Mouse (Mus musculus) frontal cortex, adult (tissue): ENCODE measurements around the gene Gm13871.
"Not testable (repeated sequence)": the region's sequence is repeated elsewhere in the genome, so short reads cannot be mapped to it uniquely, and the experiment has no call there.

Source experiments
- ATAC-seq: cut with Nextera tagmentation; 2 replicates; pipeline ENCODE4 v1.9.2; 2017; ENCODE audit warnings: mild to moderate bottlenecking, moderate library complexity, mixed read lengths; ENCODE audit not compliant: low TSS enrichment

Gm13871 gene

DNA sequence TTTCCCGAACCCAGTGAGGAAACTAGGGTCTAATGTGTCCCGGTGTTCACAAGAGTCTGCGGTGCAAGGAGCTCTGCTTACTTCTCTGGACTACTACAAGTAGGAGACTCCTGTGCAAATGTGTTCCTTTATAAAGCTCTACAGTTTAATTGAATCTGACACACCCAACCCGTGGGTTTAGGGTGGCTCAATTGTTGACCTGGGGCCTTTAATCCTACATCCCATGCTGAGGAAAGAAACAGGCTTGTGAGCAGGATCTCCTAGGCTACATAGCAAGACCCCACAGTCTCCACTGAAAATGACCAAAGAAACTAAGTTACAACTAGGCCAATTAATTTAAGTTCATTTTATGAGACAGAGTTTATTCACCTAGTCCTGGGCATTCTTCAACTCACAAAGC is at the start of gene Gm13871:
Gene Gm13871, minus strand, starts transcription at position 101 of the 400 bp plus-strand sequence.
- ATAC-seq: not testable (repeated sequence)

DNA sequence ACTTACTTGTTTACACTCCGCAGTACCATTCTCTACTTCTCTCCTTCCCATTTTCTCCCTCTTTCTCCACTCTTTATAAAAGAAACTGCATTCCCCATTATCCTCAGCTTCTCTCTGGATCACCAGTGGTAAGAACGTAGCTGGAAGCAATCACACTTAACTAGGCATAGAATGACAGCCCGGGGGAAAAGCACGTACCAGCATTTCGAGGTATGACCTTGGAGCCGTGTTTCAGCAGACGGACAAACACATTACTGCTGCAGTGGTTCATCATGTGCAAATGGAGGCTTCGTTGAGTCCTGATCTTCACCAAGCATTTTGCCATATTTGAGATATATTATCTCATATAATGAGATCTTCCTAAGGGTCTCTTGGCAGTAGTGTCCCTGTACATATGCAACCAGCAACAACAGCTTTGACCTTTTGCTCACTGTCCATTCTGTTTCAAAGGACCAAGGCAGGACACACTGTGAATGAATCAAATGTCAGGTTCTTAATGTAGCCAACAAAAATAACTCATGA is 44.7 kb upstream of the Gm13871 start, which contains the start of gene 2310002L09Rik:
Gene 2310002L09Rik, minus strand, starts transcription at position 472 of the 522 bp plus-strand sequence.
- ATAC-seq: no peak

DNA sequence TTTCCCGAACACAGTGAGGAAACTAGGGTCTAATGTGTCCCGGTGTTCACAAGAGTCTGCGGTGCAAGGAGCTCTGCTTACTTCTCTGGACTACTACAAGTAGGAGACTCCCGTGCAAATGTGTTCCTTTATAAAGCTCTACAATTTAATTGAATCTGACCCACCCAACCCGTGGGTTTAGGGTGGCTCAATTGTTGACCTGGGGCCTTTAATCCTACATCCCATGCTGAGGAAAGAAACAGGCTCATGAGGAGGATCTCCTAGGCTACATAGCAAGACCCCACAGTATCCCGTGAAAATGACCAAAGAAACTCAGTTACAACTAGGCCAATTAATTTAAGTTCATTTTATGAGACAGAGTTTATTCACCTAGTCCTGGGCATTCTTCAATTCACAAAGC is 14.9 kb upstream of the Gm13871 start, which contains the start of gene Gm11756:
Gene Gm11756, minus strand, starts transcription at position 101 of the 400 bp plus-strand sequence.
- not testable (repeated sequence) for ATAC-seq

DNA sequence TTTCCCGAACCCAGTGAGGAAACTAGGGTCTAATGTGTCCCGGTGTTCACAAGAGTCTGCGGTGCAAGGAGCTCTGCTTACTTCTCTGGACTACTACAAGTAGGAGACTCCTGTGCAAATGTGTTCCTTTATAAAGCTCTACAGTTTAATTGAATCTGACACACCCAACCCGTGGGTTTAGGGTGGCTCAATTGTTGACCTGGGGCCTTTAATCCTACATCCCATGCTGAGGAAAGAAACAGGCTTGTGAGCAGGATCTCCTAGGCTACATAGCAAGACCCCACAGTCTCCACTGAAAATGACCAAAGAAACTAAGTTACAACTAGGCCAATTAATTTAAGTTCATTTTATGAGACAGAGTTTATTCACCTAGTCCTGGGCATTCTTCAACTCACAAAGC is 14.7 kb downstream of the Gm13871 start, which contains the start of gene Gm11757:
Gene Gm11757, minus strand, starts transcription at position 101 of the 400 bp plus-strand sequence.
- not testable (repeated sequence) for ATAC-seq

DNA sequence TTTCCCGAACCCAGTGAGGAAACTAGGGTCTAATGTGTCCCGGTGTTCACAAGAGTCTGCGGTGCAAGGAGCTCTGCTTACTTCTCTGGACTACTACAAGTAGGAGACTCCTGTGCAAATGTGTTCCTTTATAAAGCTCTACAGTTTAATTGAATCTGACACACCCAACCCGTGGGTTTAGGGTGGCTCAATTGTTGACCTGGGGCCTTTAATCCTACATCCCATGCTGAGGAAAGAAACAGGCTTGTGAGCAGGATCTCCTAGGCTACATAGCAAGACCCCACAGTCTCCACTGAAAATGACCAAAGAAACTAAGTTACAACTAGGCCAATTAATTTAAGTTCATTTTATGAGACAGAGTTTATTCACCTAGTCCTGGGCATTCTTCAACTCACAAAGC is 29.6 kb downstream of the Gm13871 start, which contains the start of gene Gm11758:
Gene Gm11758, minus strand, starts transcription at position 101 of the 400 bp plus-strand sequence.
- not testable (repeated sequence) for ATAC-seq
